Mouse (Mus musculus): Measurements from ENCODE around the gene Rnf114.

Gene Rnf114

DNA sequence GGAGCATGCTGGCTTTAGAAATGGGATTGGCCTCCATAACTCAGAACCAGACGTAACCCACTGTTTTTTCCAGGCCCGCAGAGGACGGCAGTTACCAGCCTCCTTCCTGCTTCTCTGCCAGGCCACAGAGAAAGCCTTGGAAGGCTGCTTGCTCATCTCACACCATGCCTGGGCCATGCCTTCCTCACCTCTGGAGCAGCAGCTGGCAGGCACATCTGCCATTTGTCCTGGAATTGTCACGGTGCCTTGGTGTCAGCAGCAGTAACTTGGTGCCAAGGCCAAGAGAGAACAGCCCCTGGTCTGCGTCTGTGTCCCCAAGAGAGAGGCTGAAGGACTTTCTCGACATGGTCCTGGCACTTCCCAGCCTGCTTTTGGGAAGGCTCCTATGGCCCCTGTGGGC lies 18.2 kb upstream of the Rnf114 start:
- in situ Hi-C loops (cut with MseI, MboI): no loop called here

DNA sequence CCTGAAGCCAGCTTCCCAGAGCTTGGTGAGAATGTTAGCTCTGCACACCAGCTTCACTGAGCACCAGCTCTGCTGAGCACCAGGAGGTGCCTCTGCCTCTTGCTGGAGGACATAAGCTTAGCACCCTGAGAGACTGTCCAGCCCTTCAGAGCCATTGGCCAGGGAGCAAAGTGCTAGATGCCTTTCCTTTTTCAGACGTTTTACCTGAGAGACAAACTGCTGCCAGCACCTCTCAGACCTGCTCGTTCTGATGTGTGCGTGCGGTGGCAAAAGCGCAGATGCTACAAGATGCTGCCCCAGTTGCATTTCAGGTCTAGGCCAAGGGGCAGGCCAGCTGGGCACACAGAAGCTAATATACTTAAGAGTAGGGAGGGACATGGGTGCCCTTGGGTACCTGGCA lies 16.8 kb upstream of the Rnf114 start:
- in situ Hi-C loops (cut with MseI, MboI): no loop called here

DNA sequence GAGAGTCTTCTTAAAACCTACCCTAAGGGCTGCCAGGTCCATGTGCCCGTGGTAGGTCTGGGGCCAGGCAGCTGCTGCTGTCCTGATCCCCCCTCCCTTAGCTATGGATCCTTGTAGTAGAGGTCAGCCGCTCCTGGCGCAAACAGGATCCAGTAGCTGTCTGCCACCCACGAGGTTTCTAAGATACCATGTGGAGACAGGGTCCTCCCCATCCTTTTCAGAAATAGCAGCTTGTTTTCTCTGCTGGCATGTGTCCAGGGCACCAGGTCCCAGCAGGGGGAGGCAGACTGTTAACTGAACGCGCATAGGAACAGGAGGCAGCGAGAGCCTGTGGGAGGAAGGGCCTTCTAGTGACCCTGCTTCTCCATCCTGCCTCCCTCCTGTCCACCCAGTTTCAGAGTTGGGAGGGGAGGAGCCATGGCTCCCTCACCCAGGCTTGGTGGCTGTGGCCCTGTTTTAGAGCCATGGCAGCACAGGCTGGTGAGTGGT lies 16.2 kb upstream of the Rnf114 start:
- in situ Hi-C loops (cut with MseI, MboI): no loop called here

DNA sequence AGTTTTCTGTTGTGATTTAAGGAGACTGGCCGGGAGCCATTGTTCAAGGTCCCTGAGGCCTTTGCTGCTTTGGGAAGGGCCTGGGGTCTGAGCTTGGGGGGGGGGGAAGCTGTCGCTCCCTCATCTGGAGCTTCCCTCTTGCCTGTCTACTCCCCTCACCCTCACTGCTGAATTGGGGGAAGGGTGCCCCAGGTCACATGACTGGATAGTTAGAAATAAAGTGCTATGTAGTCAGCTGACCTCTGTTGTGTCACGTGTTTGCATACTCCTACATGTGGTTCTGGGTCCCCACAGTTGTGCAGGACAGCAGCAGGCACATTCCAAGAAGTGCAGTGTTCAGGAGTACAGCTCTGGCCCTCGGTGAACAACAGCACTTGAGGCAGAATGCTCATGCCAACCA lies 15.7 kb upstream of the Rnf114 start:
- in situ Hi-C loops (cut with MseI, MboI): no loop called here

DNA sequence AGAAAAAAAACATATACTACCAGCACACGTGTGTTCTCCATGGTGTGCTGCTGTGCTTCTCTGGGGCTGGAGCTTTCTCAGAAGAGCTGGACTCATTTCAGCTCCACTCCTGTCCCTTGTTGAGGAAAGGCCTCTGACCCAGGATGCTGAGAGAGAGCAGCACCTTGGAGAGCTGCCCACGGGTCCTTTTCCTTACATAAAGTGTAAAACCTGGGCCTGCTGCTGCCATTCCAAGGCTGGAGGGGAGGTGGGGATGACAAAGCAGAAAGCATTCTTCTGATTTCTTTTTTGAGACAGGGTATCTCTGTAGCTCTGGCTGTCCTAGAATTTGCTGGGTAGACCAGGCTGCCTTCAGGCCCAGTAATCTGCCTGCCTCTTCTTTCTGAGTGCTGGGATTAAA lies 14.3 kb upstream of the Rnf114 start:
- in situ Hi-C loops (cut with MseI, MboI): no loop called here

DNA sequence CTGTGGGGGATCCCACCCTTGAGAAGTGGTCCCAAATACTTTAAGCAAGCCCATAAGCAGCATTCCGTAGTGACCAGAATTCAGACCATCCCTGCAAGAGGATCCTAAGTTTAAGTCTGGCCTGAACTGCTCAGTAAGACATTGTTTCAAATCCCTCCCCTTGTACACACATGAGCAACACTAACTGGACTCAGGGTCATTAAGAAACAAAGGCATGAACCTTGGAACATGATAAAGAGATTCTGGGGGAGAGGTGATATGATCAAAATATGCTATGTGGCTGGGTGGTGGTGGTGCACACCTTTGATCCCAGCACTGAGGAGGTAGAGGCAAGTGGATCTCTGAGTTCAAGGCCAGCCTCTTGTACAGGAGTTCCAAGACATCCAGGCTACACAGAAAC lies 12.9 kb upstream of the Rnf114 start:
- in situ Hi-C loops (cut with MseI, MboI): no loop called here

DNA sequence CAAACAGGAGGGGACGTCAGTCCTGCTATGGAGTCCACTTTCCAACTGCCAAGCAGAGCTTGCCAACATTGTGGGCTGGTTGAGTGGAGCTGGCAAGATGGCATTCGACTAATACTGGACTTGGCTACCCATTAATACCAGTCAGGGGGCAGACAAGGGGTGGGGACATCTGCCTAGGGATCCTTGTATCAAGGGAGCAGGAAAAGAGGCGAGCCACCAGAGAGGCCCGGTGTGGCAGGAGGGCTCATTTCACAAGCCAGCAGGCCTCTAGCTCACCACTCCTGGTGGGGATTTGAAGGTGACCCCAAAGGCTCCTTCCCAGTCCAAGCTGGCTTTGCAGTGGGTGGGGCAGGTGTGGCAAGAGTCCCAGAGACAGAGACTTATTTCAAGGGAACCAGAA lies 9.8 kb upstream of the Rnf114 start:
- in situ Hi-C loops (cut with MseI, MboI): no loop called here

DNA sequence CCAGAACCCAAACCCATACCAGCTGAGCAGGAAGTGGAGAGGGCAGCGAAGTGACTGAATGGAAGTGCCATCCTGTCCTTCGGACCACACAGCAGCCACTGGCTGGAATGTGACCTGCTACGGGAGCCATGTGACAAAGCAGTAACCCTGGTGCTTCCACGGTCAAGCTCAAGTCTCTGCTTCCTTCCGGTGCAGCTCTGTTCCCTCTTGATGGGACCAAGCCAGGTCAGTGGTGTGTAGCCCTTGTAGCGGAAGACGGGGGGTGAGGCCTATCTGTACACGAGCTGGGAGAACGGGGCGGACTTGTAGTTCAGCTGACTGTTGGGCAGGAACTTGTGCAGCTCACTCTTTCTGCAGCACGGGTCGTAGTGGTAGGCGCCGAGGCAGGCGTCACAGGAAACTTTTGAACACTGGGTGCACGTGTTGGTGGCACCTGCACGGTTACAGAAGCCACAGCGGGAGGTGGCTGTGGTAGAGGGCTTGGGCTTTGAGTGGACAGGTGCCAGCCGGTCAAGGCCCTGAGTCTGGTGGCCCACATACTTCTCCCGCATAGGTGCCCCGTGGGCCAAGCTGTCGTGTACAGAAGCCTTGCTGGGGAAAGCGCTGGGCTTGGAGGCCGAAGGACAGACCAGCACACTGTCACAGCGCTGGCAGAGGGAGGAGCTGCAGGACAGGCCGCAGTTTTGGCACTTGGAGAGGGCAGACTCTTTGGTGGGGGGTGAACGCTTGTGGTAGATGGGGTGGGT lies 9.2 kb upstream of the Rnf114 start:
- in situ Hi-C loops (cut with MseI, MboI): no loop called here

DNA sequence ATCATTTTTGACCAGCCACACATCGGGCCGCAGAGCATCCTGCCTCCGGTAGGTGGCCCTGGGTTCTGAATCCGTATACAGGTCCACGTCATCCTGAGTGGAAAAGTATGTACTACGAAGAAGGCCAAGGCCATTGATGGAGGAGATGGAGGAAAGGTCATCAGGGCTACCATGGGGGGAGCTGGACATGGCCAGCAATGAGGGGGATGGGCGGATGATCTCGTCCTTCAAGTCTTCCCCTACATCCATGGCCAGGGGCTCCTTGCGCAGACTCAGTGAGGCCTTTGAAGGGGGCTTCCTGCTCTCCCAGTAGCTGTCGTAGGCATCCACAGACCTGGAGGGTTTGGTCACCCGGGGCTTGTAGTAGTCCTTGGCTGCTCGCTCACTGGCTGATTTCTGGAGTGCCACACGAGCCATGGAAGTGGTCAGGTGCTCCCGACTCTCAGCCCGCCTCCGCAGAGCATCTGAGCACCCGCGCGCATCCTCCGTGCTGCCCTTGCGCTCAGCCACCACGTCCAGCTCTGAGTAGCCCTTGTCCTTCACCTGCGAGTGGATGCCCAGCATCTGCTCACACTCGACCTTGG lies 8.5 kb upstream of the Rnf114 start:
- in situ Hi-C loops (cut with MseI, MboI): no loop called here

DNA sequence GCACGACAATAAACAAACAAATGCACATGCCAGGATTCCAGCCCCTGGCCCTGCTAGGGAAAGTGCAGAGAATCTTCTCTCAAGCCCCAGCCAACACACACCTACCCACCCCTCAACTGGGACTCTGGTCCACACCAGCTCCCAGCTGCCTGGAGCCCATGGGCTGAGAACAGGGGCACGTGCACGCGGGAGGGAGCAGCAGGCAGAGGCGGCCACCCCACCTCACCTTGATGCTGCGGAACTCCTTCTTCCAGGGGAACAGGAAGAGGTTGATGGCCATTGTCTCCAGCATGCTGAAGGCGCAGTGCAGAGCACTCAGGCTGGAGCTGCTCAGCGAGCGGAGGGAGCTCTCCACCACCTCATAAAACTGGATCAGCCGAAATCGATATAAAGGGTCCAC lies 7.5 kb upstream of the Rnf114 start:
- in situ Hi-C loops (cut with MseI, MboI): no loop called here

DNA sequence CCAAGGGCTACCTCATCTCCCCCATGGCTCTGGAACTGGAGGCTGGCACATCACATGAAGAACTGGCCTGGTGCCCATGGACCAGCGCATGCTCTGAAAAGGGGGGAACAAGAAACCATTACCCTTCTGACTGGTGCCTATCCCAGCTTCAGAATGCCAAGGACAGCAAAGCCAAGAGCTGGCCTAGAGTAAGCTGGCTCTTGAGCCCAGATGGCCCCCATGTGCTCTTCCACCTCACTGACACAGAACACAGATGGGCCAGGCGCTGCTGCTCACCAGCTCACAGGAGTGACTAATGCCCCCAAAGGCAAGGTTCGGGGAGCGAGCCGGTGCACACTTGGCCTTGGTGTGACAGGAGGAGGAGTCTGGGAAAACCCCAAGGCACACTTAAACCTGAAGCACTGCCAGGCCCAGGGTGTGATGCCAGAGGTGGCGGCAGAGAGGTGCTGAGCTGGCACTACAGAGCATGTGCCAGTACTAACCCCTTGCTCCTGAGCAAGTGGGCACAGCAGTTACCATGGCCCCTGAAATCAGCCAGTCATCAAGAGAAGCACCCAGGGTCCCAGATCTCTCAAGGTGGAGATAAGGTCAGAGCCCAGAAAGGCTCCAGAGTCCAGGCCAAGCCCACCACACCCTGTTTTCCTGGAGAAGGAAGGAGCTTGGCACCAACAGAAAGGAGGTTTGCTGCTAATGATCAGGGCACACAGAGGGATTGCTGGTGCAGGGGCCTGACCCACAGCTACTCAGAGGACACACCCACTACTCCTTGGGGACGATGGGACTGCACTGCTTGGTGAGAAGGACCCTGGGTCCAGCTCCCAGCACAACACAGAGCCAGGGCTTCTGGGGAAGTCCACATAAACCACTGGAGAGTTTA lies 6.7 kb upstream of the Rnf114 start:
- in situ Hi-C loops (cut with MseI, MboI): no loop called here

DNA sequence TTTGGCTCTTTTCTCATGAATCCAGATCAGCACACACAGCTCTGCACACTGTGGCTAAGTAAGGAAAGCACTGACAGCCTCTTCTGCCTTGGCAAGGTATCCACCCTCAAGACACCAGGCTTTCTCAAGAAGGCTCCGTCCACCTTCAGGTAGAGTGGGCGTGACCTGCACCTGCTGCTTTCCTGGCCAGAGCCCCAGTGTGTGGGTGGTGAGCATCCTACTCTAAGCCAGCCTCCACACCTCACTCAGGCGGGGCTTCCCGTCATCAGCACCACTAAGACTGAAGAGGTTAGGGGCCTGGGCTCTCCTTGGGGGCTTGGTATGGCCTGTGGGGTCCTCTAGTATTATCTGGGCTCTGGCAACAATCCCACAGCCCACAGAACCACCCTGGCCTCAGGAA lies 5.9 kb upstream of the Rnf114 start:
- in situ Hi-C loops (cut with MseI, MboI): no loop called here

DNA sequence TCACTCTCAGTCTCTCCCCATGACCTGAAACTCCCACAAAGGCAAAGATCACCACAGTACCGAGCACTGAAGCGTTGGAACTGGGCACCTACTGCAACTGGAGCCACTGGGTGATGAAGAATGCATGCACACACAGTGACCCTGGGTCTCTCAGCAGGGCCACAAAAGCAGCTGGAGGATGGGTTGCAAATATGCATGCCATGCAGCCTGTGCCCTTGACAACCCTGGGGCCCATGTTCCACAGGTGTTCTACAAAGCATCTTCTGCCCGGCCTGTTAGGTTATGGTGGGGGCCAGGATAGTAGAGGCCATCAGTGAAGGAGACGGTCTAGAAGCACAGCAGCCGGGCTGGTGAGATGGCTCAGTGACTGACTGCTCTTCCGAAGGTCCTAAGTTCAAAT lies 4.9 kb upstream of the Rnf114 start:
- in situ Hi-C loops (cut with MseI, MboI): no loop called here

DNA sequence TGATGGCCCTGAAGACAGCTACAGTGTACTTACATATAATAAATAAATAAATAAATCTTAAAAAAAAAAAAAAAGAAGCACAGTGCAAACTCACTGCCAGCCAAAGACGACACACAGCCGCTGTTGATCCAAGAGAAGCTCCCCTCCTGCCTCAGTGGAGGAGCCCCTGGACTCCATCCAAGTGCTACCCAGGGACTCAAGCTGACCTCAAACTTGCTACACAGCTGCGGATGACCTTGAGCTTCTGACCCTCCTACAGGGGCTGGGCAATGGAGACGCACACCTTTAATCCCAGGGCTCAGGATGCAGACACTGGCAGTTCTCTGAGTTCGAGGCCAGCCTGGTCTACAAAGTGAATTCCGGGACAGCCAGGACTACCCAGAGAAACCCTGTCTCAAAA lies 4.5 kb upstream of the Rnf114 start:
- in situ Hi-C loops (cut with MseI, MboI): no loop called here

DNA sequence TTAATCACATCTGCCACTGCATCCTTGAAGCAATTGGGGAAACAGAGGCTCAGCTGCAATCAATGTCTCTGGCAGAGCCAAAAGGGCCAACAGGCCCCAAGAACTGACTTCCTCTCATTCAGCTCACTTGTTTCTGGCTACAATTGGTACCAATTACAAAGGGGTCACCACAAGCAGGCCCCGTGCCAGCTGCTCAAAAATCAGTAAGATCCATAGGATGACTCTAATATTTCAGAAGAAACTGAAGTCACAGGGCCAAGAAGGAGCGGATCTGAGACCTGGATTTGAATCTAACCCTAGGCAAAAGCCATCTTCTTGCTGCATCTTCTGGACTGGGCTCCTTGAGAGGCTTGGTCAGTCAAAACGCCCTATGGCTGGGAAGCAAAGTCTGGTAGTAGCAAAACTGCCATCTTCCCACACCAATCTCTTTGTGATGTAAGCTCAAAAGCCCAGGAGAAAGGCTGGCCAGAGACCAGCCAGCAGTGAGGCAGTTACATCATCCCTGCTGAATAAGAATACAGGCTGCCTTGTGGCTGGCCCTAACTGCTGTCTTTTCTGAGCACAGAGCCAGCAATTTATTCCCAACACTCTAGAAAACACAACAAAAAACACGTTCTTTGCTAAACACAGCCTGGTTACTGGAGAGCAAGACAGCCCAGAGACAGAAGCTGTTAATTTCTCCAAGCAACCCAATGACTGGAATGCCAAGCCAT lies 1.5 kb upstream of the Rnf114 start:
- in situ Hi-C loops (cut with MseI, MboI): no loop called here

DNA sequence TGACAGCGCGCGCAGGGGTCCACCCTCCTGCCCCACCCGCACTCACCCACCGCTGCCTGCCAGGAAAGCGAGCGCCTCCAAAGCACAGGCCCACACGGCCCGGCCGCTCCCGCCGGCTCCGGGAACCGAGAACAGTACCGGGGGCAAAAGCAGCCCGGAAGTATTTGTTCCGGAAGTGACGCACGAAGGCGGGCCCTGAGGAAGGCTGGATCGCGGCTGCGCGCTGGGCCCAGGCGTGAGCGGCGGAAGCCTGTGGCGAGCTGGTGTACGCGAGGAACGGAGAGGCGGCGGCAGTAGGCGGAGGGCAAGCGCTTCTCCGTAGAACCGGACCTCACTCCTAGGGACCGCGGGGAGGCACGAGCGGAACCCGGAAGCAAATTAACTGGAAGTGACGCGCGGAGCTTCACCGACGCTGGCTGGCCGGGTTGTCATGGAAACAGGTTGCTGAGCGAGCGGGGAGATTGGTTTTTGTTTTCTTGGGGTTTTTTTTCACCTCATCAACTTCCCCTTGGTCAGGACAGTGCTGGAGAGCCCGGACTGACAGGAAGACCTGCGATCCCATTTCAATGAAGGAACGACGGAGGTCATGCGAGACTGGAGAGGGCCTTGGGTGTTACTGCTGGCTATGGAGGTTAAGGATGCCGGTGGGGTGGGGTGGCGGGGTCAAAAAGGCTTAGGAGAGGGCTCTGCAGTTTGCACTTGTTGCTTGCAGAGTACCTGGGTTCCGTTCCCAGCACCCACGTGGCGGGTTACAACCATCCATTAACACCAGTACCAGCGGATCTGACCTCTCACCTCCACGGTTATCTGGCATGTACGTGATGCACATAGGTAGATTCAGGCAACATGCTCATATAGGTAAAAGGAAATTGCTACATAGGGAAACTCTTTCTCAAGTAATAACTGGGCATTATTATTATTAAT lies 530 bp downstream of the Rnf114 start, which contains the start of gene Spata2:
Spata2 (minus strand) TSS at position 175 of the 924 bp plus-strand sequence.
- in situ Hi-C loops (cut with MseI, MboI): no loop called here

DNA sequence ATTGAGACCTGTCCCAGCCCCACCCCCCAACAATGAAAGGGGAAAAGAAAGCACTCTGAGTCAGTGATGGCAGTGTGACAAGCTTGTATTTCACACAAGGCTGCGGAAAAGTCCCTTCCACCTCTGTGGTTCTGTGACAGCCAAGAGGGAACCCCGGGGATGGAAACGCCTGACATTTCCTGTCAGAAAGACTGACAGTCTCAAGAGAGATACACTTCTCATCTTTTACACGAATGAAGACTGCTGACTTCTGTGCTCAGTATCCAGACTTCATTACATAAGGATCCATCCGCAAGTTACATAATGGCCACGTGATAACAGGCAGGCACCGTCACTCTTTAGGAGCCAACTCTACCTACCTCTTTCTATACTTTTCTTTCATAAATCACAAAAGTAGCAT lies 4.0 kb downstream of the Rnf114 start:
- in situ Hi-C loops (cut with MseI, MboI): no loop called here

DNA sequence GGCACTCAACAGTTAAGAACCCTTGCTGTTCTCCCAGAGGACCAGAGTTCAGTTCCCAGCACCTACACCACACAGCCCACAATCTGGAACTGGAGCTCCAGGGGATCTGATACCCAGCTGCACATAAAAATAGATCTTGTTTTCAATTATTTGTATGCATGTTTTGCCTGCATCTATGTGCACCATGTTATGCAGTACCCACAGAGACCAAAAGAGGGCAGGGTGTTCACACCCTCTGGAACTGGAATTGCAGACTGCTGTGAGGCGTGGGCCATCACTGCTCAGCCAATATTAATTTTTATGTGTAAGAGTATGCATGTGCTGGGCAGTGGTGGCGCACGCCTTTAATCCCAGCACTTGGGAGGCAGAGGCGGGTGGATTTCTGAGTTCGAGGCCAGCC lies 4.8 kb downstream of the Rnf114 start:
- in situ Hi-C loops (cut with MseI, MboI): no loop called here

DNA sequence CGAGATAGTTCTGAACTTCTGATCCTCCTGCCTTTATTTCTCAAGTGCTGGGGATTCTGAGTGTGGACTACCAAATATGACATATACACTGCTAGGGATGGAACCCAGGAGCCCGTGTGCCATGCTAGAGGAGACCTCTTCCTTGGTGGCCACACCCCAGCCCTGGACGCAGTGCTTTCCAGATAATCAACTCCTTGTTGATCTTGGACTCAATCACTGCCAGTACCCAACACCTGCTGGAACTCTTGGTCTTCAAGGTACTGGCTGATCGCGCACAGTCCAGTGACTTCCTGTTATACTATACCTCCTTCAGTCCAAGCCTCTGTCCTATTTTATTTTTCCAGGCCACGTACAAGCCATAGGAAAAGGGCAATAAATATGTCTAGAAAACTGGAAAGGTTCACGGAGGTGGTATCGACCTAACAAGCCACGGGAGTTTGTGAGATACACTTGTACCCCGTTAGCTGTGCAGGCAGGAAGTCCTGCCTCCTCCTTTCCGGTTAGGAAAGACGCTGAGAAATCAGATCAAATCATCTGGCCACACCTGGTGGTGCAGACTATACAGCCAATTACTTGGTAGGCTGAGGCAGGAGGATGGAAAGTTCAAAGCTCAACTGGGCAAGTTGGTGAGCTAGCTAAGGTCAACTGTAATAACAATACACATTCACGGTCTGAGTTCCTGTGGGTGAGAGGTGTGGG lies 10.3 kb downstream of the Rnf114 start:
- in situ Hi-C loops (cut with MseI, MboI): no loop called here

DNA sequence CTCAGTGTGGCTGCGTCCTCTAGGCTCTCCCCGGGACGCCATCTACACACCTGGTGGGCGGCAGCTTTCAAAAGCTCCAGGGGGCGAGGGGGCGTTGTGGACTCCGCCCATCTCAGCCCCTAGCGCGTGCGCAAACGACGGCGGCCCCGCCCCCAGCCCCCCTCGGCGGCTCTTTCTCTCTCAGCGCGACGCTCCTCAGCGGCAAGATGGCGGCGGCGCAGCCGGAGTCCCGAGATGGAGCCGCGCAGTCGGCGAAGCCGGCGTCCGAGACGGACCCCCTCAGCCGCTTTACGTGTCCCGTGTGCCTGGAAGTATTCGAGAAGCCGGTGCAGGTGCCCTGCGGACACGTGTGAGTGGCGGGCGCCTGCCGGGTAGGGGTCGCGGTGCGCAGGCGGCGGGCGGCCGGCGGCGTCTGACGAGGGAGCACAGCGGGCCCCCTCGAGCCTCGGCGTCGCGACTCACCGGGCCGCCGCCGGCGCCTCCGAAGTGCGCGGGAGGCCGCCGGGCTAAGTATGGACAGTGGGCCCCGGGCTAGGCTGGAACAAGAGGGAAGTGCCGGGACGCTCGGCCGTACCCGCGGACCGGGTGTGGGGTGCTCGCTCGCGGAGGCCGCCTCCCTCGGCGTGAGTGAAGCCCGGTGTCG lies 10.9 kb downstream of the Rnf114 start:
- in situ Hi-C loops (cut with MseI, MboI): no loop called here
